Mouse (Mus musculus) stomach, embryonic 16.5 days (tissue): ENCODE measurements around the gene Insl6. TPM values are rescaled to one million over a fixed set of nuclear protein-coding genes. Genes with fewer than 3 reads are reported as not detected.

ENCODE experiments used
- ATAC-seq: fragments of 200-750 bp; cut with Nextera tagmentation; 2 replicates; pipeline ENCODE4 v1.8.0; 2017; ENCODE audit warnings: moderate number of reproducible peaks, moderate TSS enrichment; ENCODE audit not compliant: insufficient read depth, low FRiP score
- H3K27ac ChIP-seq: fragments of 300-500 bp; sonication (generic); 2 replicates; pipeline ENCODE4 v1.5.1; 2014; ENCODE audit warnings: low read length
- H3K27me3 ChIP-seq: fragments of 300-500 bp; sonication (generic); 2 replicates; pipeline ENCODE4 v1.6.1; 2014; ENCODE audit warnings: low read length, control low read depth, mixed read lengths; ENCODE audit not compliant: control insufficient read depth, insufficient read depth
- H3K36me3 ChIP-seq: fragments of 300-500 bp; sonication (generic); 2 replicates; pipeline ENCODE4 v1.6.1; 2014; ENCODE audit warnings: low read length; ENCODE audit not compliant: control insufficient read depth, insufficient read depth
- H3K4me1 ChIP-seq: fragments of 300-500 bp; sonication (generic); 2 replicates; pipeline ENCODE4 v1.6.1; 2014; ENCODE audit warnings: low read length, control low read depth, mixed read lengths; ENCODE audit not compliant: control insufficient read depth, insufficient read depth
- H3K4me2 ChIP-seq: fragments of 300-500 bp; sonication (generic); 2 replicates; pipeline ENCODE4 v1.6.1; 2014; ENCODE audit warnings: low read depth, low read length, mixed read lengths
- H3K4me3 ChIP-seq: fragments of 300-500 bp; sonication (generic); replicated peaks from 2 replicates; pipeline ENCODE4 v1.5.1; 2014; ENCODE audit warnings: mild to moderate bottlenecking, low read length
- H3K9ac ChIP-seq: fragments of 300-500 bp; sonication (generic); 2 replicates; pipeline ENCODE4 v1.6.1; 2014; ENCODE audit warnings: low read length
- H3K9me3 ChIP-seq: fragments of 300-500 bp; sonication (generic); replicated peaks from 2 replicates; pipeline ENCODE4 v1.6.1; 2016; ENCODE audit warnings: low read length, control low read depth; ENCODE audit not compliant: control insufficient read depth
- WGBS: fragments of 180-500 bp; shearing (Covaris S2); extraction: QIAGEN DNeasy Blood & Tissue Kit; methylation state at CpG from one replicate; pipeline ENCODE4 v1.1.7; 2014; 5-methylcytosine and 5-hydroxymethylcytosine counted together
- polyA plus RNA-seq: library from polyadenylated mRNA; unstranded; fragments of >200 nt; fragmentation: Nextera tagmentation; extraction: Ambion mirVana; gene quantifications from 2 replicates; pipeline ENCODE4 v1.2.1, GENCODE M21; 2015

Gene Insl6
- polyA plus RNA-seq: 4.8 and 8.8 TPM in 2 replicates

DNA sequence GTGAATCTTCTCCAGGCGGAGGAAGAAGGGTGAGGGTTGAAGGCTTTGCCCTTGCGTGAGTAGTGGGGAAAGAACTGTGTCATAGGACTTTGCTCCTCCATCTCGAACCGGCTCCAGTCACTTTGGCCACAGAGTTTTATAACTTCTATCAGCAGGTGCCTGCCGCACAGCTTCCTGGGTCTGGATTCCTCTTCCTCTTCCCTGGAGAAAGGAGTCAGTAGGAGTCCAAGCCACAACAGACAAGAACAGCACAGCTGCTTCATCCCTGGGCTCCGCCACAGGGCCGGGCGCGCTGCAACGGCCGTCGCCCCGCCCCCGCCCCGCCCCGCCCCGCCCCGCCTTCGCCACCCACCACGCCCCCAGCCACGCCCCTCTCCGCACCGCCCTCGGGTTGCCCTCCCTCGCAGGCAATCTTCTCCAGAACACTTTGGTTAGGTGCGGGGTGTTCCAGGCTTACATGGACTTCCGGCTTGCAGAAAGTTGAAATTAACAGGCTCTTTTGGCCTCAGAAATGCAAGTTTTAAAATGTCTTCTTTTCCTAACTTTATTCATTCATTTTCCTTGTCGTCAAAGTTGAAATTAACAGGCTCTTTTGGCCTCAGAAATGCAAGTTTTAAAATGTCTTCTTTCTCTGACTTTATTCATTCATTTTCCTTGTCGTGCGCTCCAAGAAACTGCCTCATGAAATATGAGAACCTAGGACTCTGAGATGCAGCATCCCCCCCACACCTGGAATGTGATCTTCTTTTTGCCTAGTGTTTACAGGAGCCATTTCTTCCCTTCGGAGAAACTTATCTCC lies at the start of gene Insl6:
TSS of gene Insl6 (minus strand) at position 304 of the 799 bp plus-strand sequence.
- H3K9me3 ChIP-seq: no peaks in the 10 kb centered on the region
- peak; percentile 98 for ATAC-seq
- no peaks in the 10 kb centered on the region for H3K27me3 ChIP-seq
- H3K36me3 ChIP-seq: no peaks in the 10 kb centered on the region
- peaks cover 2% of the 10 kb centered on the region for H3K4me1 ChIP-seq
- peak within 1 kb of the TSS; percentile 70 for H3K9ac ChIP-seq
- peak within 1 kb of the TSS; percentile 46 for H3K4me3 ChIP-seq
- peak within 1 kb of the TSS; percentile 73 for H3K4me2 ChIP-seq
- 3% methylated on average over 31 of the region's 31 CpGs for WGBS
- H3K27ac ChIP-seq: no peak within 1 kb of the TSS

DNA sequence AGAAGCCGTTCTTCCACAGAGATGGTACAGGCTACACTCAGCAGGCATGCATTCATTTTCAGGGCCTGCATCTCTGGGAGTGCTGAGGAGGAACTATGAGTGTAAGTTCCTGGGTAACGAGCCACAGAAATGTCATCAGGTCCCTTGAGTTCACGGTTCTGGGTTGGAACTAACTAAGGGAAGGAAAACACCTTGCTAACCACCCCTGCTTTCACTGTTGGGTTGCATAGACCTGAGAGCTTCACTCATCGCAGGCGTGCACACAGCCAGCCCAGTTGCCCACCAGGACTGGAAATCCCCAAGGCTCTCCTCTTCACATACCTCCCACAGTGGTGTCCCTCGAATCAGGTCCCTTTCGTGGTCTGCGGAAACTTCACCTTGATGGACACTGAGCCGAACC lies 49.8 kb upstream of the Insl6 start:
- ATAC-seq: no peak
- Histone ChIP-seq H3K36me3 (no peaks in the 10 kb centered on the region), H3K4me3 (no peak overlapping the region), H3K4me1 (no peaks in the 10 kb centered on the region), H3K9me3 (no peaks in the 10 kb centered on the region), H3K27me3 (no peaks in the 10 kb centered on the region), H3K4me2 (no peak overlapping the region), H3K9ac (no peak overlapping the region), H3K27ac (no peak overlapping the region)
- 92% methylated on average over 9 of the region's 9 CpGs for whole genome bisulfite sequencing

- Histone ChIP-seq H3K4me1 (no peaks in the 10 kb centered on the region), H3K27me3 (no peaks in the 10 kb centered on the region), H3K9me3 (no peaks in the 10 kb centered on the region), H3K9ac (no peak overlapping the region), H3K4me2 (peak overlapping the region; percentile 13; the same call in 1 of the 2 replicates), H3K4me3 (no peak overlapping the region), H3K27ac (no peak overlapping the region), H3K36me3 (no peaks in the 10 kb centered on the region)
- no peak for ATAC-seq
- WGBS: 50% methylated on average over 11 of the region's 11 CpGs
These were observed 48.3 kb upstream of the Insl6 start for GRCm38 (mm10) chr19:29373438-29373837.

DNA sequence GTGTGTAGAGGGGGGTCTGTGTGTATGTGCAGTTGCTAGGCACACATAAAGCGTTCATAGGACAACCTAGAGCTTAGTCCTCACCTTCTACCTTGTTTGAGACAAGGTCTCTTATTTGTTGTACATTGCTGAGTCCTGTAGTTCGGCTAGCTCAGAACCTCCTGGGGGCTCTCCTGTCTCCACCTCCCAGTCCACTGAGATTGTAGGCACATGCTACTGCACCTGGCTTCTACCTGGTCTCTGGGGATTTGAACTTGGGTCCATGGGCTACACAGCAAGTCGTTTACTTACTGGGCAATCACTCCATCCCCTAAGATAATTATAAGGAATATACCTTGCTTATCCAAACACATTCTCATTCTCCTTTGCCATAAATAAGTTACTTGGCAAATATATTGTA lies 47.5 kb upstream of the Insl6 start:
- 82% methylated on average over 3 of the region's 3 CpGs for WGBS
- no peak overlapping the region for H3K9ac ChIP-seq
- H3K27me3 ChIP-seq: no peaks in the 10 kb centered on the region
- ATAC-seq: no peak
- no peak overlapping the region for H3K27ac ChIP-seq
- no peaks in the 10 kb centered on the region for H3K9me3 ChIP-seq
- no peak overlapping the region for H3K4me3 ChIP-seq
- no peaks in the 10 kb centered on the region for H3K36me3 ChIP-seq
- H3K4me1 ChIP-seq: no peaks in the 10 kb centered on the region
- peak overlapping the region; percentile 48; the same call in 1 of the 2 replicates for H3K4me2 ChIP-seq

- peak overlapping the region; percentile 15; the same call in 1 of the 2 replicates for H3K9ac ChIP-seq
- peak overlapping the region; percentile 32 for H3K4me3 ChIP-seq
- ATAC-seq: peak; percentile 50; the same call in 1 of the 2 replicates
These were observed 47.0 kb upstream of the Insl6 start for GRCm38 (mm10) chr19:29372138-29372537.

DNA sequence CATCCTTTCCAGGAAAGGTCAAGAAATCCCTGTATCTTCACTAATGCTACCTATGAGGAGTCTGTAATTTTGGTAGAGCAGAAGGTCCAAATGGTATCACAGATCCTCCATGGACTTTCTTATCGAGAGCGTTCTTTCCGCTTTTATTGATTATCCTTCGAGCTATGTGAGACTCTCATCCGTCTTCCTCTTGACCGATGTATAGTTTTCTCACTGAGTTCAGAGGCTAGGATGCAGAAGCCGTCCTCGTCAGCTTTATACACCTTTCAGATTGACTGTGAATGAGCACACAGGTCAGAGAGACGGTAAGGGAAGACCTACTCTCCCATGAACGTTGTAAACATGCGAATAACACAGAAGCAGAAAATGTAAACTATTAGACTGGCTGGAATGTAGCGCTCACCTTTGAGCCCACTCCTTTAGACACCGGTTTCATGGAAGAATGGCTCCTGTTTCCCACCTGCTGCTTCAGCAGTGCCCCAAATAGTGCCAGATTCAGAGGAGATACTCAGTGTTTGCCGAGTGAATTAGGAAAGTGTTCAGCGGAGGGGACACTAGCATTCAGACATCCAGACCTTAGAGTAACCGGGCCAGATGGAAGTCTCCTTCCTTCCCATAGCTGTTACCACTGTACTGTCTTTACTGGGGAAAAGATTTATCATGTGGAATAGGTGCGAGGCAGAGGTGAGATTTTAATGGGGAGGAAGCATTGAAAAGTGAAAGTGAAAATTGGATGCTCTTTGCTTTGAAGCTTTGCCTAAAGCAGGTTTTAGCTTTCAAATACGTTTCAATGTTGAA lies 46.3 kb upstream of the Insl6 start:
- Histone ChIP-seq H3K27me3 (no peaks in the 10 kb centered on the region), H3K4me1 (peaks cover 3% of the 10 kb centered on the region; the same call in 1 of the 2 replicates), H3K4me2 (peak overlapping the region; percentile 48), H3K9me3 (no peaks in the 10 kb centered on the region), H3K27ac (peak overlapping the region; percentile 26; the same call in 1 of the 2 replicates), H3K4me3 (peak overlapping the region; percentile 32), H3K9ac (peak overlapping the region; percentile 15; the same call in 1 of the 2 replicates), H3K36me3 (no peaks in the 10 kb centered on the region)
- 54% methylated on average over 18 of the region's 18 CpGs for WGBS
- no peak for ATAC-seq

More at GRCm38 (mm10) chr19:29372138-29372537, 47.0 kb upstream of the Insl6 start:
- no peaks in the 10 kb centered on the region for H3K36me3 ChIP-seq
- H3K27me3 ChIP-seq: no peaks in the 10 kb centered on the region
- H3K9me3 ChIP-seq: no peaks in the 10 kb centered on the region
- H3K27ac ChIP-seq: peak overlapping the region; percentile 26; the same call in 1 of the 2 replicates
- no peaks in the 10 kb centered on the region for H3K4me1 ChIP-seq
- peak overlapping the region; percentile 48 for H3K4me2 ChIP-seq
- 45% methylated on average over 4 of the region's 4 CpGs for WGBS

DNA sequence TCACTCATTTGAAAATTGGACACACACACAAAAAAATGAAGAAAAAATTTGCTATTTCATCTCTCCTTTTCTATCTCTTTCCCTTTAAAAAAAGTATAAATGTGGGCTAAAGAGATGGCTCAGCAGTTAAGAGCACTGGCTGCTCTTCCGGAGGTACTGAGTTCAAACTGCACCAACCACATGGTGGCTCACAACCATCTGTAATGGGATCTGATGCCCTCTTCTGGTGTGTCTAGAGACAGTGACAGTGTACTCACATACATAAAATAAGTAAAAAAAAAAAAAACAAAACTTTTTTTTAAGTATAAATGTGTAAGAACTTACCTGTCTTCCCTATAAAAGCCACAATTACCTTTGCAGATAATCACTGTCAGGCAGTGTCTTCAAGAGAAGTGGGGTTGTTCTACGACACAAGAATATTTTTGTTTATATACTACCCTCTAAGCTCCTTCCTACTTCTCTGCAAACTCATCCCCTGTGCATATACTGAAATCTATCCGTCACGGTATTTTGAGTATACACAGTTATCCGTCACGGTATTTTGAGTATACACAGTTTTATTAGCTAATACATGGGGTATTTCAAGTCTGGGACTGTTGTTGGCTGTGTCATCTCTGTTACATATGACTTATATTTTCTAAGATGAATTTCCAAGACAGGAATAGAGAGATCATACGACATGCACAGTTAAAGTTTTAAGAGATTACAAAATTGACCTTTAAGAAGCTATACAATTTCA lies 45.6 kb upstream of the Insl6 start:
- Histone ChIP-seq H3K27ac (no peak overlapping the region), H3K9ac (no peak overlapping the region), H3K4me1 (peaks cover 4% of the 10 kb centered on the region; the same call in 1 of the 2 replicates), H3K4me3 (no peak overlapping the region), H3K4me2 (no peak overlapping the region), H3K27me3 (no peaks in the 10 kb centered on the region), H3K36me3 (no peaks in the 10 kb centered on the region), H3K9me3 (no peaks in the 10 kb centered on the region)
- no peak for ATAC-seq
- 81% methylated on average over 7 of the region's 7 CpGs for WGBS

- ATAC-seq: no peak
These were observed 45.0 kb upstream of the Insl6 start for GRCm38 (mm10) chr19:29370112-29370511.

More at GRCm38 (mm10) chr19:29370112-29370511, 45.0 kb upstream of the Insl6 start:
- Histone ChIP-seq H3K9me3 (no peaks in the 10 kb centered on the region), H3K36me3 (no peaks in the 10 kb centered on the region), H3K4me1 (peaks cover 4% of the 10 kb centered on the region; the same call in 1 of the 2 replicates), H3K9ac (no peak overlapping the region), H3K27ac (no peak overlapping the region), H3K27me3 (no peaks in the 10 kb centered on the region), H3K4me3 (no peak overlapping the region), H3K4me2 (no peak overlapping the region)
- 64% methylated on average over 12 of the region's 12 CpGs for WGBS
